Mouse (Mus musculus): ENCODE measurements around the gene Zfp106. TPM values are rescaled to one million over a fixed set of nuclear protein-coding genes. Genes with fewer than 3 reads are reported as not detected.

The Zfp106 gene
- polyA plus RNA-seq, 1 experiment from 2014 or later: 75.8 TPM

Other genes starting within 250 kb of the Zfp106 start
- gene Pla2g4f, start 249.7 kb downstream of the Zfp106 start, polyA plus RNA-seq (2016; fragmentation: Nextera tagmentation; extraction: Ambion mirVana): not detected in 2 replicates
- gene Vps39, start 210.7 kb downstream of the Zfp106 start, polyA plus RNA-seq (2016; fragmentation: Nextera tagmentation; extraction: Ambion mirVana): 22.0 and 28.0 TPM in 2 replicates
- 5.7 and 7.3 TPM in 2 replicates for gene Ganc, start 159.9 kb downstream of the Zfp106 start, polyA plus RNA-seq (2016; fragmentation: Nextera tagmentation; extraction: Ambion mirVana)
- 4.9 and 6.8 TPM in 2 replicates for gene Tmem87a, start 159.7 kb downstream of the Zfp106 start, polyA plus RNA-seq (2016; fragmentation: Nextera tagmentation; extraction: Ambion mirVana)
- gene Capn3, start 107.8 kb downstream of the Zfp106 start, polyA plus RNA-seq (2016; fragmentation: Nextera tagmentation; extraction: Ambion mirVana): 0.30 and 0.58 TPM in 2 replicates
- 60.2 and 62.6 TPM in 2 replicates for gene Snap23, start 3.8 kb upstream of the Zfp106 start, polyA plus RNA-seq (2016; fragmentation: Nextera tagmentation; extraction: Ambion mirVana)
- 34.5 and 35.9 TPM in 2 replicates for gene Haus2, start 45.5 kb upstream of the Zfp106 start, polyA plus RNA-seq (2016; fragmentation: Nextera tagmentation; extraction: Ambion mirVana)
- 24.7 and 31.0 TPM in 2 replicates for gene Lrrc57, start 45.7 kb upstream of the Zfp106 start, polyA plus RNA-seq (2016; fragmentation: Nextera tagmentation; extraction: Ambion mirVana)
- gene Stard9, start 65.3 kb upstream of the Zfp106 start, polyA plus RNA-seq (2016; fragmentation: Nextera tagmentation; extraction: Ambion mirVana): 2.2 and 3.1 TPM in 2 replicates

All from limb, embryonic 10.5 days (tissue).